Mouse (Mus musculus): Measurements from ENCODE around the gene Lman2l.

GRCm38 (mm10) chr1:36469811-36470444, 24.9 kb upstream of the Lman2l start:
- TF ChIP-seq CTCF (conservative IDR thresholded peaks at IDR 0.05; ENCODE audit: insufficient read depth, insufficient read length, low read depth, low read length) = no peak
- no peak for TF ChIP-seq POLR2A (IDR thresholded peaks at IDR 0.05; ENCODE audit: low read depth, low read length)

Data from kidney, adult 2 months (tissue).